Mouse (Mus musculus) cerebellum, adult 8-10 months (tissue): ENCODE data around the gene Gxylt1.
"Not testable (repeated sequence)": the region's sequence is repeated elsewhere in the genome, so short reads cannot be mapped to it uniquely, and the experiment has no call there.

Source experiments
- DNase-seq: peaks from one replicate; pipeline ENCODE4 v3.0.0; 2022

Gxylt1 gene

DNA sequence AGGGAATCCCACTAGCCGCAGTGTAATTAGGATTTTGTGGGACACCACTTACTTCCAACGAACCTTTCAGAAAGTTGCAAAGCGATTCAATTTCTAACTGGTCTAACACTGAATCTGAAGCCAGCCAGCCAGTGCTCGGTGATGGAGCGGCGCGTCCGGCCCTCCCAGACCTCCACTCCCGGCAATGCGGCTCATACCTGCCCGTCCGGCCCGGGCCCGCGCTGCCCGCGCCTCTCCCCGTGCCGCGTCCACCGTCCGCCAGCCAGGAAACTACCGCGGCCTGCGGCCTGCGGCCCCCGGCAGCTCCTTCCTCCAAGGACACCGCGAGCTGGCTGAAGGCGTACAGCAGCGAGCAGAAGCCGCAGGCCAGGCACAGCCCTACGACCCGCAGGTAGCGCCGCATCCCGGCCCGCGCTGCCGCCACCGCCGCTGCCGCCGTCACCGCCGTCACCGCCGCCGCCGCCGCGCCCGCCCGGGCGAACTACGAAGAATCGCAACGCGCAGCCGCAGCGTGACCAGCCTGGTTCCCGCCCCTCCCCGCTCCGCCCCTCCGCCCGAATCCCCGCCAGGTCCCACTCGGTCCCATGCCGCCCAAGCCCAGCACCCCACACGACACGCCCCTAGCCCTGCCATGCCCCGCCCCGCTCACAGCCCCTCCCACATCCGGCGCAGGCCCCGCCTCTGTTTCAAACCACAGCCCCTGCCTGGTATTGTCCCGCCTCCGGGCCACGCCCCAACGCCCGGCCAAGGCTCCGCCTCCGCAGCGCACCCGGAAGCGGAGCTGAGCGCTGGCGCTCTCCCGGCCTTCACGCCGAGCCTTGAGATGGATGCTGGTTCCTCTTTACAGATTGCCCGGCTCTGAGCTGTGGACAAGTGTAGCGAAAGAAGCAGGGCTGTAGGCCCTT lies at the start of gene Gxylt1:
TSS of gene Gxylt1 (minus strand) at position 501 of the 905 bp plus-strand sequence.
- DNase-seq, result peak; percentile 100

DNA sequence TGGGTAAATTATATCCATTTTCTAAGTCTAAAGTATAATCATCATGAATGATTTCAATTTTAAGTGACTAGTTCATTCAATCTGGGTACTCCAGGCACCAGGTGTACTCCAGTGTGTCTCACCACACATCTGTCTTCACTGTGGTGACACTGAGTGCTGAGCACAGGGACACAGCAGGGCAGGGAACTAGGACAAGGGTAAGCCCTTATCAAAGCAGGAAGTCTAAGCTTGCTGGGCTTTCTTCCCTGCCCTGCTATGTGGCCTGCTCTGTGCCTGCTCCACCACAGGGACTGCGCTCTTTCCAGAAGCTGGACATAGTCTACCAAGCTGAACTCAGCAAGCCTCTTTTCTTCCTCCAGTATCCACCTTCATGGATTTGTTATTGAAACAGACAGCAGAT lies 43.8 kb upstream of the Gxylt1 start:
- no peak for DNase-seq

DNA sequence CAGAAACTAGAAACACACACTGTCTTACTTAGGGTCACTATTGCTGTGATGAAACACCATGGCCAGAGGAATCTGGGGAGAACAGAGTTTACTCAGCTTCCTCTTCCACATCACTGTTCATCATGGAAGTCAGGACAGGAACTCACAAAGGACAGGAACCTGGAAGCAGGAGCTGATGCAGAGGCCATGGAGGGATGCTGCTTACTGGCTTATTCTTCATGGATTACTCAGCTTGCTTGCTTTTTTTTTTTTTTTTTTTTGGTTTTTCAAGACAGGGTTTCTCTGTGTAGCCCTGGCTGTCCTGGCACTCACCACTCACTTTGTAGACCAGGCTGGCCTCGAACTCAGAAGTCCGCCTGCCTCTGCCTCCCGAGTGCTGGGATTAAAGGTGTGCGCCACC lies 35.3 kb upstream of the Gxylt1 start:
- not testable (repeated sequence) for DNase-seq

- no peak for DNase-seq
Measured at GRCm38 (mm10) chr15:93298197-93298596, 23.2 kb upstream of the Gxylt1 start.

GRCm38 (mm10) chr15:93294483-93294882 lies 19.5 kb upstream of the Gxylt1 start:
- DNase-seq, result no peak

DNA sequence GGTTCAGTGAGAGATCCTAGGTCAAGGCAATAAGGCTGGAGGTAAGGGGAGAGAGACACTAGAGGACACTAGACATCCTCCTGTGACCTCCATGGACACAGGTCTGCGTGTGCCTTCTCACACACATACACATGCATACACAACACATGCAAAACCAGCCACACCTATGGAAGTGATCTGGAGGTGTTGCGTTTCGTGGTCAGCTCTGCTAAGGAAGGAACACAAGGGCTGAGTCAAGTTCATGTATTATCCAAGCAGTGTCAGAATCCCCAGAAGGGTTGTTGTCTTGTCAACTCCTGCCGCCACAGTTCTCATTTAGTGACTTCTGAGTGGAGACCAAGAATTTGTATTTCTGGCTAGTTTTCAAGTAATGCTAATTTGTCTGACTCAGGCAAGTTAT lies 13.3 kb upstream of the Gxylt1 start:
- DNase-seq, result no peak

GRCm38 (mm10) chr15:93287628-93288027 lies 12.6 kb upstream of the Gxylt1 start:
- no peak for DNase-seq

DNA sequence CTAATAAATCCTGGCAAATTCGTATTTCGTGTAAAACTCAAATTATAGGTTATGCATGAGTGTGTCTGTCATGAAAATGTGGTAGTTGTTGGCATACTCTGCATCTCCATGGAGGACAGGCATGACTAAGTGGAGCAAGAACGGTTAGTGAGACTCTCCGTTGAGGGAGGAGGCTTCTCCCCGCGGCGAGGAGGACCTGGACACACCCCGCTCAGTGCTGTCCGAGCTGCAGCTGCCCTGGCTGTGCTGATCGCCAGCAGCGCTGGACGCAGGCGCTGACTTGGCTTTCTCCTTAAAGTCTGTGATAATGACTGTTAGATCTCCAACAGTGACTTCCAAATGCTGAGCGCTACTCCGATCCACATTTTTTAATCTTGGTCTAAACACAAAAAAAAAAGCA lies 10.3 kb upstream of the Gxylt1 start:
- no peak for DNase-seq

- DNase-seq, result no peak
Measured at GRCm38 (mm10) chr15:93284326-93284725, 9.3 kb upstream of the Gxylt1 start.

GRCm38 (mm10) chr15:93283349-93283748 lies 8.4 kb upstream of the Gxylt1 start:
- DNase-seq, result no peak

GRCm38 (mm10) chr15:93276276-93276675 lies 1.3 kb upstream of the Gxylt1 start:
- peak; percentile 23 for DNase-seq

DNA sequence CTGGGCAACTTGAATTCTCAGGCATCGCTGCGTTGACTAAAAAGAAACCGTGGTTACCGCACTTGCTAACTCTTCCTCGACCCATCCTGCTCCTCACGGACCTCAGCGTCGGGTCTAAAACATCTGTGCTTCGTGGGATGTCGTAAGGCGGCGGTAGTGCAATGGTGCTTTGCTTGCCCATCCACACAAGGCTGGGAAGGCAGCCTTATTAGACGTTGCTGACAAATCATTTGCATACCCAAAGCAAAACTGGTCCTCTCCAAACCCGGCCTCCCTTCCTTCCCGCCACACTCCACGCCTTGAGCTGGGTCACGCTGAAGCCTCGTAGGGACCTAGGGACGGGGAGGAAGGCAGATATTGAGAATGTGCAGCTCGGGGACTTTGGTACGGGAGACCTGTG lies 644 bp upstream of the Gxylt1 start:
- DNase-seq, result no peak

DNA sequence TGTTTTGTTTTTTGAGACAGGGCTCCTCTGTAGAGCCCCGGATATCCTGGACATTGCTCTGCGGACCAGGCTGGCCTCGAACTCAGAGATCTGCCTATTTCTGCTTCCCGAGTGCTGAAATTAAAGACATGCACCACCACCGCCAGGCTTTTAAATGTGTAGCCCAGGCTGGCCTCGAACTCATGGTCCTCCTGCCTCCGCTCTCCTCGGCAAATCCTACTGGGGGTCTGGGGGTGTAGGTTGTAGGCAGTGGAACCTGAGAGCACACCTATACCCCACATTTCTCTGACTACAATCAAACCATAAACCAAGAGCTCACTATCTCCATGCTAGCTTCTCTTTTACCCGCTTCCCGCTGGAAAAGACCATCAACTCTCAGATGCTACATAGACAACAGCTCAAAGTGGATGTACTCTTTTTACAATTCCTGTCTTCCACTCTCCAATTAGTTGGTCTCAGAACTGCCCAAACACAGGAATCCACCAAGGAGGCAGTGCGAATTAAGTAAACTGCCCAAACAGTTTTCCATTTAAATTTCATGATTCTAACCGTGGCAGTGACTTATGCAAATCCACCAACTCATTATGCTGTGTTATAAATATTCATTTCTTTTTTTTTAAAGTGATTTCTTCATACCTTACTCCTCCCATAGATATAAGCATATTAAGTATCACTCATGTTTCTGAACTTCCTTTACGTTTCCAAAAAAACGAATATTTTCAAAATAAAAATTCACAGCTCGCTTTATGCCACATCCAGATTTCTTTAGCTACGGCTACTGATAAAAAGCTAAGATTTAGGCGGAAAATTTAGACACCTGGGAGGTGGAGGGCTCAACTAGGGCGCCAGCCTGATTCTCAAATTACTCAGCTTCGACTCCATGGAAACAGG lies 946 bp downstream of the Gxylt1 start:
- peak; percentile 17 for DNase-seq

GRCm38 (mm10) chr15:93272948-93273347 lies 2.0 kb downstream of the Gxylt1 start:
- DNase-seq, result no peak

DNA sequence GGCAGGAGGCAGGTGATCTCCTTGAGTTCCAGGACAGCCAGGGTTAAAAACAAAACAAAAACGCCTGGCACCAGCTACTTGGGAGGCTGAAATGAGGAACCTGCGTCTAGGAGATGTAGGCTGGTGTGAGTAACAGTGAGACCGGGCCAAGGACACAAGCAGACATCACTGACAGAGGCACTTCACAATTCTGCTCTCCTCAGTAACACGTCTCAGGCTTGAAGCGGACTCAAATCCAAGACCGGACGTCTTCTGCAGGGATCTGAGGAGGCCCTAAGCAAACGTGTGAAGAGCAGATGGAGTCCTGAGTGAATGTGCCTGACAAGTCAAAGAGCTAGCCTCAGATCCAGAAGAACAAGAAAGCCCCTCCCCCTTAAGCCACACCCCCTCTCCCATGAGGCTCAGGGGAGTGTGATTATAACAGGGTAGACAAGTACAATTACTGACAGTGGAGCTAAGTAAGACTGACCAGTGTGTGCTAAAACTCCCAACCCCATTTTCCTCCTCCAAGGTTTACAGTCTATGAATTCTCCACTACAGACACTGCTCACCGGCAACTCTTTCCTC lies 4.6 kb downstream of the Gxylt1 start:
- DNase-seq, result no peak

- no peak for DNase-seq
Measured at GRCm38 (mm10) chr15:93269572-93269971, 5.4 kb downstream of the Gxylt1 start.

DNA sequence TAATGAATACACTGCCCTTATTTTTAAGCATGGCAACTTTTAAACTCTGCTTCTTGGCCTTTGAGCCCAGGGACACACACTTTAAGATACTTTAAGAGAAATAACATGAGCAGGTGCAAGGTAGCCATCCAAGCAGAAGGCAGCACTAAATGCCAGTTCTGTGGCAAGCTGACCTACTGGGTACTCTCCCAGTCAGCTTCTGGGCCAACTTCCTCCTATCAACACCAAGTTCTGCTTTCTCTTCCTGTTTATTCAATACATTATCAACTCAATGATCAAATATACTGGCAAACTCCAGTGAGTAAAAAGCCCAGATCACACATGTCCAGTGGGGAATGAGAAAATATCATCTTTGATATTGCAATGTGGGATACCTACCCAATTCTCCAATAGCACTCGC lies 7.0 kb downstream of the Gxylt1 start:
- no peak for DNase-seq

DNA sequence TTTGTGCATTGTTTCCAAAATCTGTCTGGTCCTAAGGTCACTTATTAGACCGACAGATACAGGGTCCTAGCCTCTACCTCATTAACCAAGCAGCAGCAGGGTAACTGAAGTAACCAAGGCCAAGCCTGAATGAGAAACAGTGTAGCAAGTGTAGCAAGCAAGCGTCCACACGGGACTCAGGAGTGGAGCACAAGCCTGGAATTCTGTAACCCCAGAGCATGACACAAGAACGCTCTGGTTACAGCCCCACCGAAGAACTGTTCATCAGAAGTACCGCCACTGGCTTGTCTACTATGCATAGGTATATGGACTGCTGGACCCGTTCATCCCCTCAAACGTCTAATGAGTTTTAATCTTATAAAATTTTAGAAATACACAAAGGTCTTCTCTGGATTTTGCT lies 7.5 kb downstream of the Gxylt1 start:
- no peak for DNase-seq

- peak; percentile 19 for DNase-seq
Measured at GRCm38 (mm10) chr15:93266361-93266760, 8.6 kb downstream of the Gxylt1 start.

DNA sequence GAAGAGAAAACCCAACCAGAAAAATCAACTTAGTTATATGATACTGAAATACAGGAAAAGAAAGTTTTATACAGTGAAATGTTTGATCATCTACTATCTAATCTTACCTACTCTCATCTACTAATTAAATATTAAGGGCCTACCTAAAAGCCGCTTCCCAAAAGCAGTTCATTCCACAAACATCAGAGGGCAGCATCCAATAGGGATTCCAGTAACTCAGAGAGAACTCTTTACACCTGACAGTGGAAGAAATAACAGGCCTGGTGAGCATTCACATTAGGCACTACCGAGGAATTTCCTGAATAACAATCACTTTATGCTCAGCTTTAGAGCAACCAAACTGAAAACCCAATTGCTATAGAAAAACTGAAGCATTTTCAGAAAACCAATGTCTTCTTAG lies 9.3 kb downstream of the Gxylt1 start:
- DNase-seq, result peak; percentile 74

- DNase-seq, result no peak
Measured at GRCm38 (mm10) chr15:93265231-93265630, 9.7 kb downstream of the Gxylt1 start.

- no peak for DNase-seq
Measured at GRCm38 (mm10) chr15:93264221-93264620, 10.8 kb downstream of the Gxylt1 start.

GRCm38 (mm10) chr15:93263566-93263965 lies 11.4 kb downstream of the Gxylt1 start:
- no peak for DNase-seq
